Mouse (Mus musculus): ENCODE results near the gene Acaca. TPM values are rescaled to one million over a fixed set of nuclear protein-coding genes. Genes with fewer than 3 reads are reported as not detected.

The Acaca gene
- polyA plus RNA-seq (2015; fragmentation: Nextera tagmentation; extraction: Ambion mirVana): 19.2 and 22.9 TPM in 2 replicates

GRCm38 (mm10) chr11:84128943-84129798 lies at the start of gene Acaca, which contains the start of gene Tada2a:
Acaca (plus strand) TSS chr11:84129672.
Tada2a (minus strand) TSS chr11:84129600.
- WGBS: under 1% methylated on average over 67 of the region's 83 CpGs

DNA sequence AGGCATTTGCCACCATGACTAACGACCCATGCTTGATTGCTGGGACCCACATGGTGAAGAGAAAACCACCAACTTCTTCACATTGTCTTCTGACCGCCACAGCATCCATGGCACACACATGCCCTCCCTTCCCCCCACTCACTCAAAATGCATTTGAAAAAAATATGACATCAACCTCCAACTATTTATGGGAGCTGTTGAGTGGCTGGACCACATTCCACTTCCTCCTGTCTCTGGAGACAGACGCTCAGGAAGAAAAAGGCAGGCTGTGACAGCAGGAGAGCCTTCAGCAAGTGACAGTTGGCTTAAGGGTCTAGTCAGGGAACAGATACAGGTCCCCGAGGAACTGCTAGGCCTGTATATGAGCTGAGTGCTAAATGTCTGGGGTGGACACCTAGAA lies 49.6 kb upstream of the Acaca start:
- ATAC-seq (ENCODE audit: low FRiP score): no peak
- H3K36me3 ChIP-seq: peaks cover 41% of the 10 kb centered on the region
- H3K4me2 ChIP-seq: no peak overlapping the region
- WGBS: 75% methylated on average over 4 of the region's 4 CpGs
- H3K4me1 ChIP-seq: no peaks in the 10 kb centered on the region
- no peaks in the 10 kb centered on the region for H3K27me3 ChIP-seq (replicated peaks)
- H3K4me3 ChIP-seq (replicated peaks): no peak overlapping the region
- H3K27ac ChIP-seq (replicated peaks): no peak overlapping the region
- no peak overlapping the region for H3K9ac ChIP-seq (replicated peaks)
- H3K9me3 ChIP-seq (replicated peaks): no peaks in the 10 kb centered on the region

More at GRCm38 (mm10) chr11:84128943-84129798, at the start of gene Acaca, which contains the start of gene Tada2a:
- H3K4me1 ChIP-seq: peaks cover 20% of the 10 kb centered on the region
- H3K27ac ChIP-seq (replicated peaks): peak within 1 kb of the TSS; percentile 76
- H3K9ac ChIP-seq (replicated peaks): peak within 1 kb of the TSS; percentile 63
- no peaks in the 10 kb centered on the region for H3K27me3 ChIP-seq (replicated peaks)
- H3K4me3 ChIP-seq (replicated peaks): peak within 1 kb of the TSS; percentile 63
- peaks cover 22% of the 10 kb centered on the region for H3K36me3 ChIP-seq
- H3K4me2 ChIP-seq: peak within 1 kb of the TSS; percentile 76
- H3K9me3 ChIP-seq (replicated peaks): no peaks in the 10 kb centered on the region
- ATAC-seq (ENCODE audit: low FRiP score): peak; percentile 94

DNA sequence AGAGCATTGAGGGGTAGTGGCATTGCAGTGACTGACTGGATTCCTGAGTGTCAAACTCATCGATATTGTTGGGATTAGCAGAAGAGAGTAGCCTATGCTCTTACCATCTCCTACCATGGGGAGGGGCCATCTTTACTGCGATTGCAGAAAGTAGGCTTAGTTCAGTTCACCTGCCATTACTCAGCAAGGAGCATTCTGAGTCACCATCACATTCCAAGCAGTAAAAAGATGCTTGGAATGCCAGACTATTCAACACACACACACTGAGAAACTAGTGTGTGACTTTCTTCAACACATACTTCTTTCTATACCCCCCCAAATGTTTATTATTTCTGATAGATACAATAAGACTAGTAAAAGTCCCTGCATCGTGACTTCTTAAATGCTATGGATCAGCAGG lies 49.1 kb upstream of the Acaca start:
- no peak for ATAC-seq (ENCODE audit: low FRiP score)
- Histone ChIP-seq H3K4me3 (replicated peaks) (no peak overlapping the region), H3K9me3 (replicated peaks) (no peaks in the 10 kb centered on the region), H3K4me2 (no peak overlapping the region), H3K27ac (replicated peaks) (no peak overlapping the region), H3K4me1 (no peaks in the 10 kb centered on the region), H3K27me3 (replicated peaks) (no peaks in the 10 kb centered on the region), H3K36me3 (peaks cover 41% of the 10 kb centered on the region), H3K9ac (replicated peaks) (no peak overlapping the region)
- 95% methylated on average over 3 of the region's 3 CpGs for WGBS

- 65% methylated on average over 5 of the region's 5 CpGs for WGBS
- H3K9me3 ChIP-seq (replicated peaks): no peaks in the 10 kb centered on the region
- no peak overlapping the region for H3K4me3 ChIP-seq (replicated peaks)
- ATAC-seq (ENCODE audit: low FRiP score): no peak
- no peaks in the 10 kb centered on the region for H3K27me3 ChIP-seq (replicated peaks)
- H3K27ac ChIP-seq (replicated peaks): no peak overlapping the region
- no peak overlapping the region for H3K9ac ChIP-seq (replicated peaks)
- no peak overlapping the region for H3K4me2 ChIP-seq
- peaks cover 41% of the 10 kb centered on the region for H3K36me3 ChIP-seq
- H3K4me1 ChIP-seq: no peaks in the 10 kb centered on the region
These were observed 47.6 kb upstream of the Acaca start for GRCm38 (mm10) chr11:84081901-84082300.

DNA sequence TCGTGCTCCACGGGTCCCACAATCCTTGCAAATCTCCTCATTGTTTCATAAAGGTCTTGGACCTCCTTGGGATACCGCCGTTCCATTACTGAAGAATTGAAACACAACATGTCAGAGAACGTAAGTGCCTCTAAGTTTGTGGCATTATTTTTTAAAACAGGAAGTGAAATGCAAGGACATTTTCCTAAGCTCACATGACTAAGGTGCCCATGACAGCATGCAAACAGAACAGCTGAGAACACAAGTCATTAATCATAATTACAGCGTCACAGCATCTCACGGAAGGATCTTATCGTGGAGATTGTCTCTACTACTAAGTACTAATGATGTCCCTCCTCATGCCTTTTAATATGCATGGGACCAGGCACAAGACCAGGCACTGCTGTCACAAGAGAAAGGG lies 38.9 kb upstream of the Acaca start:
- peaks cover 35% of the 10 kb centered on the region for H3K36me3 ChIP-seq
- WGBS: 90% methylated on average over 8 of the region's 8 CpGs
- no peaks in the 10 kb centered on the region for H3K27me3 ChIP-seq (replicated peaks)
- no peak overlapping the region for H3K9ac ChIP-seq (replicated peaks)
- H3K4me2 ChIP-seq: no peak overlapping the region
- H3K4me3 ChIP-seq (replicated peaks): no peak overlapping the region
- no peak overlapping the region for H3K27ac ChIP-seq (replicated peaks)
- ATAC-seq (ENCODE audit: low FRiP score): no peak
- no peaks in the 10 kb centered on the region for H3K9me3 ChIP-seq (replicated peaks)
- no peaks in the 10 kb centered on the region for H3K4me1 ChIP-seq

GRCm38 (mm10) chr11:84095084-84095483 lies 34.4 kb upstream of the Acaca start:
- H3K36me3 ChIP-seq: peaks cover 31% of the 10 kb centered on the region
- no peaks in the 10 kb centered on the region for H3K27me3 ChIP-seq (replicated peaks)
- no peaks in the 10 kb centered on the region for H3K4me1 ChIP-seq
- WGBS: 89% methylated on average over 4 of the region's 4 CpGs
- no peak overlapping the region for H3K4me3 ChIP-seq (replicated peaks)
- no peak for ATAC-seq (ENCODE audit: low FRiP score)
- H3K9ac ChIP-seq (replicated peaks): no peak overlapping the region
- H3K27ac ChIP-seq (replicated peaks): no peak overlapping the region
- H3K4me2 ChIP-seq: no peak overlapping the region
- no peaks in the 10 kb centered on the region for H3K9me3 ChIP-seq (replicated peaks)

DNA sequence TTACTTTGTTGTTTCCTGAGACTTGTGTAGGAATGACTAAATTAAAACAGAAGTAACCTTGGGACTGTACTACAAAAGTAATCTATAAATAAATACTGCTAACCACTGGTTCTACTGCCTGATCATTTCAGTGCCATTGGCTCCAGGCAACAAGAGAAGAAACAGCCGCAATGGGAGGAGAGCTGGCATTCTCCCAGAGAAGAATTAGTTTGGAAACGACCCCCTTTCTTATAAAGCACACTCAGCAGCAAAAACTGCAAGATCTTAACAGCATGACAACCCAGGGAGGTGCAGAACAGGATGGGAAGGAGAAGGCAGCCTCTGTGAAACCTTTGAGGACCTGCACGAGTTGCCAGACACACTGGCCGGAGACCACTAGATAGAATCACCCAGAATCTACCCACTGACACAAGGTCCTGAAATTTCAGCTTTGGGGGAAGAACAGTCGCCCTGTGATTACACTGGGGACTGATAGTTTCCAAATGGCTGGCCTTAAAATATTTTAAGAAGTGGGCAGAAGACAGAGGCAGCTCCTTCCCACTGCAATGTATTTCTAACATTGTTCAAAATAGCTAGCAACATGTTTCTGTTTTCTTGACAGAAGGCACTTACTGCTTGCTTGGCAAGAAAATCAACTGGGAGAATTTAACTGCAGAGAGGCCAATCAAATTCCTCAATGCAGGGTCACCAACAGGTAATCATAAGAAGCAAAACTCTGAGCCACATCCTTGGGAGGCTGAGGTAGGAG lies 32.0 kb upstream of the Acaca start:
- Histone ChIP-seq H3K4me2 (no peak overlapping the region), H3K4me3 (replicated peaks) (no peak overlapping the region), H3K27ac (replicated peaks) (no peak overlapping the region), H3K9ac (replicated peaks) (no peak overlapping the region), H3K9me3 (replicated peaks) (no peaks in the 10 kb centered on the region), H3K4me1 (no peaks in the 10 kb centered on the region), H3K27me3 (replicated peaks) (no peaks in the 10 kb centered on the region), H3K36me3 (peaks cover 42% of the 10 kb centered on the region)
- ATAC-seq (ENCODE audit: low FRiP score): no peak
- 73% methylated on average over 5 of the region's 5 CpGs for WGBS

DNA sequence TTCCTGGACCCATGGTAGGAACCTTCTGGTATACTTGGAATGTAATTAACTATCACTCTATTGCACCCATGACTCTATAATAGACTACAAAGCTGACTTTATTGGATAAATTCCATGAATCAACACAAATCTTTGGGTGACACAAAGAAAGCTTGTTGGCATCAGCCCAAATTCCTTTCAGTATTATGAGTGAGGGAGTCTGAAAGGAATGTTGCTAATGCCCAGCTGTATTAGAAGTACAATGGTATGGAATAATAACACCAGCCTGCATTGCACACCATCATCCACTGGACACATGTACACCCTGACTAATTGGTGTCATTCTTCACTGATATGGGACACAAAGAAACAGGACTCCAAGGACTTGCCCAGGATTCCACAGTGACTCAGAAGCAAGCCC lies 28.3 kb upstream of the Acaca start:
- Histone ChIP-seq H3K9ac (replicated peaks) (no peak overlapping the region), H3K27me3 (replicated peaks) (no peaks in the 10 kb centered on the region), H3K9me3 (replicated peaks) (no peaks in the 10 kb centered on the region), H3K36me3 (peaks cover 72% of the 10 kb centered on the region), H3K4me3 (replicated peaks) (no peak overlapping the region), H3K27ac (replicated peaks) (no peak overlapping the region), H3K4me2 (no peak overlapping the region), H3K4me1 (no peaks in the 10 kb centered on the region)
- ATAC-seq (ENCODE audit: low FRiP score): no peak

GRCm38 (mm10) chr11:84104036-84104435 lies 25.4 kb upstream of the Acaca start:
- H3K4me2 ChIP-seq: no peak overlapping the region
- WGBS: 89% methylated on average over 6 of the region's 6 CpGs
- no peak for ATAC-seq (ENCODE audit: low FRiP score)
- H3K9ac ChIP-seq (replicated peaks): no peak overlapping the region
- H3K27ac ChIP-seq (replicated peaks): no peak overlapping the region
- no peaks in the 10 kb centered on the region for H3K27me3 ChIP-seq (replicated peaks)
- no peaks in the 10 kb centered on the region for H3K4me1 ChIP-seq
- no peaks in the 10 kb centered on the region for H3K9me3 ChIP-seq (replicated peaks)
- peaks cover 84% of the 10 kb centered on the region for H3K36me3 ChIP-seq
- no peak overlapping the region for H3K4me3 ChIP-seq (replicated peaks)

- Histone ChIP-seq H3K4me3 (replicated peaks) (no peak overlapping the region), H3K27ac (replicated peaks) (no peak overlapping the region), H3K4me2 (no peak overlapping the region), H3K9me3 (replicated peaks) (no peaks in the 10 kb centered on the region), H3K9ac (replicated peaks) (no peak overlapping the region), H3K4me1 (no peaks in the 10 kb centered on the region), H3K27me3 (replicated peaks) (no peaks in the 10 kb centered on the region), H3K36me3 (peaks cover 82% of the 10 kb centered on the region)
- WGBS: 77% methylated on average over 2 of the region's 2 CpGs
- ATAC-seq (ENCODE audit: low FRiP score): no peak
These were observed 22.3 kb upstream of the Acaca start for GRCm38 (mm10) chr11:84107137-84107536.

DNA sequence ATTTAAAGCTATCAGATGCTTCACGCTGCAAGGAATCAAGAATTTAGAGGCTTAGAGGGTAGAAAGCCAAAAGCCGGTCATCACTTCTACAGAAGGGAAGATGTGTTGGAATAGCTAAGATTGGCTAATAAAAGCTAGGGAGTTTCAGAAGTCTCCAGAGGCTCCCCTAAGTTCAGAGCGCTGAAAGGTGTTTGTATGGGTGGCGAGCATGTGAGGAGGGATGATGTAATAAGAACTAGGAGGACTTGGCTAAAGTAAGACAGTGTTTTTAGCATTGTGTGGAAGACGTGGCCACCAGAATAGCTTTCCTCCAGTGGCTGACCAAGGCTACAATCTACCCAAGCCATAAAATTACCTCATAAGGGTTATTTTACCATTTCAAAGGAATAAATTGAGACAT lies 15.8 kb upstream of the Acaca start:
- Histone ChIP-seq H3K9ac (replicated peaks) (no peak overlapping the region), H3K9me3 (replicated peaks) (no peaks in the 10 kb centered on the region), H3K36me3 (peaks cover 57% of the 10 kb centered on the region), H3K4me1 (no peaks in the 10 kb centered on the region), H3K4me2 (no peak overlapping the region), H3K27ac (replicated peaks) (no peak overlapping the region), H3K4me3 (replicated peaks) (no peak overlapping the region), H3K27me3 (replicated peaks) (no peaks in the 10 kb centered on the region)
- WGBS: 94% methylated on average over 5 of the region's 5 CpGs
- no peak for ATAC-seq (ENCODE audit: low FRiP score)

GRCm38 (mm10) chr11:84115646-84116045 lies 13.8 kb upstream of the Acaca start:
- Histone ChIP-seq H3K9me3 (replicated peaks) (no peaks in the 10 kb centered on the region), H3K4me1 (no peaks in the 10 kb centered on the region), H3K36me3 (peaks cover 61% of the 10 kb centered on the region), H3K27me3 (replicated peaks) (no peaks in the 10 kb centered on the region), H3K27ac (replicated peaks) (no peak overlapping the region), H3K4me3 (replicated peaks) (no peak overlapping the region), H3K4me2 (no peak overlapping the region), H3K9ac (replicated peaks) (no peak overlapping the region)
- WGBS: 68% methylated on average over 9 of the region's 9 CpGs
- ATAC-seq (ENCODE audit: low FRiP score): no peak

Measured in neural tube, embryonic 15.5 days (tissue).